In the genomic region with DNA sequence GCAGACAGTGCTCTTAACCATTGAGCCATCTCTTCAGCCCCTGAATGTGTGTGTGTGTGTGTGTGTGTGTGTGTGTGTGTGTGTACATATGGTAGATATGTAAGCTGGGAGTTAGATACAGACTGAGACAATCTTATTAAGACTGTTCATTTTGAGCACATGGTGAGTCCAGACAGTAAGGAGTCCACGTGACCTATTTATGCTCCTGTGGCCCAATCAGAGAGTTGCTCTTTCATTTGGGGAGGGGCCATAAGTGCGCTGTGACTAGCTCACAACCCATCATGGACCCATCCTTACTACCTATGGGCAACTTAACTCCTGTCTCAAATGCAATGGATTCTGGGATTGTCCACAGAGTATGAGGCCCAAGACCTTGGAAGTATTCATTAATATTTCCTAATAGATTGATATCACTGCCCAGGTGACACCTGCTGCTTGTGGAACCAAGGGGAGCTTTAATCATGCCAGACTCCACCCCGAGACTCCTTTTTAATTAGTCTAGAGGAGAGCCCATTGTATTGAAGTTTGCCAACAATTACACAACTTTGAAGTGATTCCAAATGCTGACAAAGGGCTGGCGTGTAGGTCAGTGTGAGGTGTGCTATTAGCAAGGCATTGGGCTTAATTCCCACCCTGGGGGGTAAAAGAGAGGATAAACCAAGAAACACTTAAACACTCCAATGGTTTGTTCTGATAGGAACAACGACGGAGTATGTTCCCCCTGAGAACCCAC, we compare ENCODE assay signal across 32 mouse cellular contexts. TPM values are rescaled to one million over a fixed set of nuclear protein-coding genes. Genes with fewer than 3 reads are reported as not detected.
DNase-seq lines count a peak whose midpoint lies in the region; ATAC-seq and TF ChIP-seq lines count a peak whose summit lies in the region.
"Had no signal": no experiment of that assay in that cellular context is flagged by ENCODE, and none has a peak within 500 bp of the region (broad histone marks: within the 10 kb centered on the region; RNA-seq: fewer than 3 reads in every experiment).

No protein-coding gene starts in this region.

- TF ChIP-seq EP300 in liver, postnatal 0 days (IDR thresholded peaks at IDR 0.05; ENCODE audit: low read depth): no peak
- TF ChIP-seq EP300 in CH12.LX (IDR thresholded peaks at IDR 0.05; ENCODE audit: low read length): no peak

- no peak for TF ChIP-seq CTCF in liver, adult 2 months (IDR thresholded peaks at IDR 0.05; ENCODE audit: low read depth, low read length)
- TF ChIP-seq CTCF in liver, postnatal 0 days (IDR thresholded peaks at IDR 0.05; ENCODE audit: low read depth): no peak
- TF ChIP-seq CTCF in CH12.LX (conservative IDR thresholded peaks at IDR 0.05 in 1 of 2, IDR thresholded peaks at IDR 0.05 in 1 of 2; ENCODE audit: low read depth in 2 of 2, low read length in 2 of 2): no peak

- ATAC-seq in liver, postnatal 0 days: no peak
- ATAC-seq in kidney, embryonic 14.5 days (ENCODE audit: low FRiP score, low TSS enrichment): no peak
- ATAC-seq: CD4-positive, CD25-positive, alpha-beta regulatory T cell, adult 4 months; forebrain, embryonic 15.5 days; hindbrain, embryonic 16.5 days; intestine, embryonic 15.5 days; Patski had no signal

- no peak for TF ChIP-seq POLR2A in liver, adult 2 months (IDR thresholded peaks at IDR 0.05; ENCODE audit: extremely low read depth, insufficient read depth, low read length)
- no peak for TF ChIP-seq POLR2A in CH12.LX (IDR thresholded peaks at IDR 0.05; ENCODE audit: low read depth, low read length)

- H3K9me3 ChIP-seq in liver, postnatal 0 days (ENCODE audit: low read length): no peaks in the 10 kb centered on the region
- no peaks in the 10 kb centered on the region for H3K9me3 ChIP-seq in CH12.LX (replicated peaks; ENCODE audit: low read length)
- H3K9me3 ChIP-seq in kidney, embryonic 14.5 days (ENCODE audit: control insufficient read depth, low read length): no peaks in the 10 kb centered on the region
- H3K9me3 ChIP-seq: embryonic facial prominence, embryonic 12.5 days; embryonic facial prominence, embryonic 15.5 days; forebrain, embryonic 12.5 days; forebrain, embryonic 15.5 days; heart, embryonic 10.5 days; heart, embryonic 13.5 days; hindbrain, embryonic 10.5 days; hindbrain, embryonic 13.5 days; intestine, embryonic 15.5 days had no signal

- 55% methylated on average over 6 of the region's 6 CpGs for WGBS in liver, adult 2 months
- 73% methylated on average over 6 of the region's 6 CpGs for WGBS in liver, postnatal 0 days (ENCODE audit: insufficient replicate concordance)
- 68% methylated on average over 6 of the region's 6 CpGs for WGBS in kidney, embryonic 14.5 days

- no peak overlapping the region for H3K9ac ChIP-seq in liver, adult 2 months (ENCODE audit: low read depth, low read length)
- H3K9ac ChIP-seq in liver, postnatal 0 days (replicated peaks): no peak overlapping the region
- no peak overlapping the region for H3K9ac ChIP-seq in CH12.LX (ENCODE audit: insufficient read depth, low read depth)
- H3K9ac ChIP-seq in kidney, embryonic 14.5 days (ENCODE audit: low read depth, low read length): no peak overlapping the region
- H3K9ac ChIP-seq: embryonic facial prominence, embryonic 12.5 days; embryonic facial prominence, embryonic 15.5 days; forebrain, embryonic 15.5 days; heart, embryonic 13.5 days; hindbrain, embryonic 13.5 days; intestine, embryonic 15.5 days had no signal

- no peaks in the 10 kb centered on the region for H3K27me3 ChIP-seq in liver, adult 2 months (ENCODE audit: control insufficient read depth, insufficient read depth, low read length)
- no peaks in the 10 kb centered on the region for H3K27me3 ChIP-seq in liver, postnatal 0 days (ENCODE audit: insufficient read depth, low read length)
- H3K27me3 ChIP-seq in CH12.LX (replicated peaks): no peaks in the 10 kb centered on the region
- no peaks in the 10 kb centered on the region for H3K27me3 ChIP-seq in kidney, embryonic 14.5 days (ENCODE audit: control insufficient read depth, insufficient read depth, low read length)
- H3K27me3 ChIP-seq: embryonic facial prominence, embryonic 15.5 days; Patski had no signal

- peaks cover 2% of the 10 kb centered on the region; the same call in 1 of the 2 replicates for H3K4me1 ChIP-seq in liver, adult 2 months (ENCODE audit: control insufficient read depth, insufficient read depth, low read length)
- H3K4me1 ChIP-seq in liver, postnatal 0 days (ENCODE audit: insufficient read depth): peaks cover 9% of the 10 kb centered on the region
- peaks cover 3 to 9% of the 10 kb centered on the region in 2 experiments; a peak in 3 of 4 replicates for H3K4me1 ChIP-seq in CH12.LX (ENCODE audit: control insufficient read depth in 1 of 2, insufficient read depth in 2 of 2)
- H3K4me1 ChIP-seq in kidney, embryonic 14.5 days (ENCODE audit: control insufficient read depth, insufficient read depth, low read length): no peaks in the 10 kb centered on the region
- H3K4me1 ChIP-seq: embryonic facial prominence, embryonic 12.5 days; heart, embryonic 10.5 days had no signal

- in situ Hi-C loops in CH12.LX (cut with MboI; ENCODE audit: low pct_ligation_motif_present, low pct_unique_long_range_greater_than_20kb, low sequenced_read_pairs): no loop called here

- no peak for TF ChIP-seq RAD21 in CH12.LX (IDR thresholded peaks at IDR 0.05; ENCODE audit: low read depth, low read length)

- dilution Hi-C loops in CH12.LX (cut with MboI; ENCODE audit: extremely low pct_ligation_motif_present, extremely low pct_unique_long_range_greater_than_20kb, low sequenced_read_pairs): no loop called here

- H3K79me2 ChIP-seq in liver, adult 2 months (ENCODE audit: control insufficient read depth, insufficient read depth, low read length): no peaks in the 10 kb centered on the region
- H3K79me2 ChIP-seq in CH12.LX (replicated peaks; ENCODE audit: control insufficient read depth, extremely low read depth, insufficient read depth, poor library complexity, severe bottlenecking): no peaks in the 10 kb centered on the region

- H3K4me2 ChIP-seq in liver, postnatal 0 days (ENCODE audit: low read depth, low read length): no peak overlapping the region
- no peak overlapping the region for H3K4me2 ChIP-seq in CH12.LX (ENCODE audit: insufficient read depth, low read depth, poor library complexity, severe bottlenecking)
- H3K4me2 ChIP-seq in kidney, embryonic 14.5 days (replicated peaks; ENCODE audit: low read depth, low read length): no peak overlapping the region
- H3K4me2 ChIP-seq: embryonic facial prominence, embryonic 12.5 days; embryonic facial prominence, embryonic 15.5 days; forebrain, embryonic 12.5 days; forebrain, embryonic 15.5 days; heart, embryonic 13.5 days; hindbrain, embryonic 13.5 days; intestine, embryonic 15.5 days had no signal

- peak; percentile 61 for DNase-seq in liver, adult 2 months (ENCODE audit: extremely low read depth, low read depth, low spot score)
- no peak for DNase-seq in liver, postnatal 0 days
- no peak for DNase-seq in CH12.LX (ENCODE audit: extremely low read depth)
- DNase-seq in fat pad, adult 2 months (ENCODE audit: extremely low read depth, low read depth, low spot score): peak; percentile 90
- DNase-seq in urinary bladder, postnatal 14 days (ENCODE audit: low spot score): no peak
- DNase-seq in embryo, embryonic 11 days: no peak
- DNase-seq: adrenal gland, adult 8-10 months; adrenal gland, postnatal 25 days; B cell, adult 2 months; cerebellum, adult 18-20 months; cerebellum, adult 9-10 months; cerebellum, postnatal 14 days; gastrocnemius, postnatal 25 days; heart, adult 2 months had no signal

- no peak overlapping the region for H3K4me3 ChIP-seq in liver, adult 2 months (ENCODE audit: insufficient read depth, low read depth, low read length)
- H3K4me3 ChIP-seq in liver, postnatal 0 days (ENCODE audit: low read depth, low read length): no peak overlapping the region
- no peak overlapping the region for H3K4me3 ChIP-seq in CH12.LX (replicated peaks in 1 of 3; ENCODE audit: low read depth in 2 of 3, low read length in 2 of 3, poor library complexity in 1 of 3)
- no peak overlapping the region for H3K4me3 ChIP-seq in kidney, embryonic 14.5 days (ENCODE audit: low read length)
- H3K4me3 ChIP-seq: embryonic facial prominence, embryonic 12.5 days; embryonic facial prominence, embryonic 15.5 days; forebrain, embryonic 12.5 days; forebrain, embryonic 15.5 days; heart, adult 2 months; heart, embryonic 10.5 days; heart, embryonic 13.5 days; hindbrain, embryonic 10.5 days; hindbrain, embryonic 13.5 days; intestine, embryonic 15.5 days had no signal

- no peaks in the 10 kb centered on the region for H3K36me3 ChIP-seq in liver, adult 2 months (ENCODE audit: control insufficient read depth, insufficient read depth, low read length)
- no peaks in the 10 kb centered on the region for H3K36me3 ChIP-seq in liver, postnatal 0 days (replicated peaks; ENCODE audit: insufficient read depth, low read length)
- no peaks in the 10 kb centered on the region for H3K36me3 ChIP-seq in CH12.LX (replicated peaks in 1 of 2; ENCODE audit: control insufficient read depth in 1 of 2, insufficient read depth in 1 of 2, low read length in 1 of 2)
- H3K36me3 ChIP-seq in kidney, embryonic 14.5 days (ENCODE audit: control insufficient read depth, insufficient read depth, low read length): no peaks in the 10 kb centered on the region
- H3K36me3 ChIP-seq: embryonic facial prominence, embryonic 12.5 days; embryonic facial prominence, embryonic 15.5 days; forebrain, embryonic 12.5 days; forebrain, embryonic 15.5 days; heart, embryonic 10.5 days; heart, embryonic 13.5 days; hindbrain, embryonic 10.5 days; hindbrain, embryonic 13.5 days; intestine, embryonic 15.5 days had no signal

- no peak overlapping the region for H3K27ac ChIP-seq in liver, adult 2 months (replicated peaks; ENCODE audit: insufficient read depth, low read depth, low read length)
- H3K27ac ChIP-seq in liver, postnatal 0 days (ENCODE audit: low read depth): no peak overlapping the region
- no peak overlapping the region for H3K27ac ChIP-seq in CH12.LX (ENCODE audit: insufficient read depth, low read depth)
- H3K27ac ChIP-seq in kidney, embryonic 14.5 days (ENCODE audit: low read depth, low read length): no peak overlapping the region
- H3K27ac ChIP-seq: embryonic facial prominence, embryonic 12.5 days; embryonic facial prominence, embryonic 15.5 days; forebrain, embryonic 12.5 days; forebrain, embryonic 15.5 days; heart, adult 2 months; heart, embryonic 10.5 days; heart, embryonic 13.5 days; hindbrain, embryonic 10.5 days; hindbrain, embryonic 13.5 days; intestine, embryonic 15.5 days had no signal

RNA-seq across cellular contexts. Expression of a gene that starts 2.4 kb away (rescaled TPM):
- 9.6 and 10.3 TPM in 2 replicates for total RNA-seq in liver, adult 2 months (2014; rRNA removed)
- polyA plus RNA-seq in liver, adult 2 months (2012; rRNA removed): 1.3 and 1.5 TPM in 2 replicates
- polyA plus RNA-seq in liver, postnatal 0 days (2015; fragmentation: Nextera tagmentation; extraction: Ambion mirVana): 2.8 and 3.1 TPM in 2 replicates
- total RNA-seq in CH12.LX (2012; rRNA removed) (11.5 and 15.6 TPM in 2 replicates), CH12.LX (2014; rRNA removed) (24.7 and 28.9 TPM in 2 replicates)
- polyA plus RNA-seq in CH12.LX (2012; ENCODE audit: insufficient read length, low read depth): 15.7 and 17.4 TPM in 2 replicates
- polyA plus RNA-seq in kidney, embryonic 14.5 days (2014; fragmentation: Nextera tagmentation; extraction: Ambion mirVana): 10.7 and 12.5 TPM in 2 replicates

RNA-seq across cellular contexts. Expression of a gene that starts 3.1 kb away (rescaled TPM):
- 5.0 and 10.0 TPM in 2 replicates for total RNA-seq in liver, adult 2 months (2014; rRNA removed)
- 2.7 and 3.2 TPM in 2 replicates for polyA plus RNA-seq in liver, adult 2 months (2012; rRNA removed)
- 14.8 and 15.4 TPM in 2 replicates for polyA plus RNA-seq in liver, postnatal 0 days (2015; fragmentation: Nextera tagmentation; extraction: Ambion mirVana)
- total RNA-seq in CH12.LX (2012; rRNA removed): 3.7 and 3.8 TPM in 2 replicates
- 0.83 and 2.4 TPM in 2 replicates for total RNA-seq in CH12.LX (2014; rRNA removed)
- polyA plus RNA-seq in CH12.LX (2012; ENCODE audit: insufficient read length, low read depth): 1.3 and 1.5 TPM in 2 replicates
- polyA plus RNA-seq in kidney, embryonic 14.5 days (2014; fragmentation: Nextera tagmentation; extraction: Ambion mirVana): 9.8 and 11.3 TPM in 2 replicates

RNA-seq across cellular contexts. Expression of a gene that starts 42.5 kb away (rescaled TPM):
- total RNA-seq in liver, adult 2 months (2014; rRNA removed): not detected in 2 replicates
- not detected in 2 replicates for polyA plus RNA-seq in liver, adult 2 months (2012; rRNA removed)
- not detected in 2 replicates for polyA plus RNA-seq in liver, postnatal 0 days (2015; fragmentation: Nextera tagmentation; extraction: Ambion mirVana)
- total RNA-seq in CH12.LX (2012; rRNA removed) (not detected in 2 replicates), CH12.LX (2014; rRNA removed) (not detected in 2 replicates)
- not detected in 2 replicates for polyA plus RNA-seq in CH12.LX (2012; ENCODE audit: insufficient read length, low read depth)
- polyA plus RNA-seq in kidney, embryonic 14.5 days (2014; fragmentation: Nextera tagmentation; extraction: Ambion mirVana): not detected in 2 replicates
- total RNA-seq: adrenal gland, adult 8-10 months; adrenal gland, postnatal 25 days; gastrocnemius, adult 8-10 months; gastrocnemius, postnatal 25 days; granulocyte monocyte progenitor cell, adult 5-6 weeks; heart, adult 2 months; heart, postnatal 25 days had no signal
- polyA plus RNA-seq: CD4-positive, CD25-positive, alpha-beta regulatory T cell, adult 4 months; embryonic facial prominence, embryonic 12.5 days; embryonic facial prominence, embryonic 15.5 days; forebrain, embryonic 12.5 days; forebrain, embryonic 15.5 days; heart, adult 2 months; heart, embryonic 10.5 days; heart, embryonic 13.5 days; heart, embryonic 16.5 days; hindbrain, embryonic 10.5 days; hindbrain, embryonic 13.5 days; hindbrain, embryonic 16.5 days; intestine, embryonic 15.5 days; Patski had no signal

RNA-seq across cellular contexts. Expression of a gene that starts 50.8 kb away (rescaled TPM):
- 0.07 and 0.09 TPM in 2 replicates for total RNA-seq in liver, adult 2 months (2014; rRNA removed)
- polyA plus RNA-seq in liver, adult 2 months (2012; rRNA removed): not detected in 2 replicates
- 0.05 TPM in 1 of 2 replicates, not detected in the other for polyA plus RNA-seq in liver, postnatal 0 days (2015; fragmentation: Nextera tagmentation; extraction: Ambion mirVana)
- not detected in 2 replicates for total RNA-seq in CH12.LX (2012; rRNA removed)
- 0.09 TPM in 1 of 2 replicates, not detected in the other for total RNA-seq in CH12.LX (2014; rRNA removed)
- polyA plus RNA-seq in CH12.LX (2012; ENCODE audit: insufficient read length, low read depth): not detected in 2 replicates
- 0.21 and 0.55 TPM in 2 replicates for polyA plus RNA-seq in kidney, embryonic 14.5 days (2014; fragmentation: Nextera tagmentation; extraction: Ambion mirVana)
- total RNA-seq: ES-E14; granulocyte monocyte progenitor cell, adult 5-6 weeks had no signal
- polyA plus RNA-seq: Patski had no signal

Comparison
In these comparisons a context has a peak if more than half of its experiments do, and no peak if none do; other contexts are left out.
1. DNase-seq: peak in liver, adult 2 months (single experiment) and fat pad, adult 2 months (single experiment); none in liver, postnatal 0 days (single experiment), CH12.LX (single experiment), urinary bladder, postnatal 14 days (single experiment) and embryo, embryonic 11 days (single experiment).